Mouse (Mus musculus): Measurements from ENCODE around the gene Ctcfl.
A peak's percentile ranks its signal among the peaks of the same experiment; 100 is the strongest.

Ctcfl gene

GRCm38 (mm10) chr2:173044198-173044970, 74.9 kb downstream of the Ctcfl start:
- DNase-seq: peak; percentile 57

All from lung, postnatal 36 days (tissue).